Mouse (Mus musculus): Measurements from ENCODE around the gene Serpina10.

DNA sequence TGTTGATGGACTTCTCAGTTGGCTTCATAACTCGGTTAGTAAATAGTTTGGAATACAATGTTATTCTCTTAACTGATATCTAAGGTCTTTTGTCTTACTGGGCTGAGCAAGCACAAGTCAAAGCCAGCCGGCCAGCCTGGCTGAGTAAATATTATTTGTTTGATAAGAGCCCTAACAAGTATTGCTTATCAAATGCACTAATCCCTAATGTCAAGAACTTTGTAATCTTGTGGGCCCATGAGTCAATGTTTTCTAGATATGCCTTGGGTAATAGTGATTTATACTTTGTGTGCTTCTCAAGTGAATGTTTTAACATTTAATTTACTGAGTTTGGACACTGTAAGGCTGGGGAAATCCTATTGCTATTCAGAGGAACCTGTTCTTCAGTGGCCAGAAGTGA is 32.8 kb downstream of the Serpina10 start:
- TF ChIP-seq CTCF (IDR thresholded peaks at IDR 0.05; ENCODE audit: borderline replicate concordance, extremely low read depth, insufficient read depth, insufficient read length) (no peak), POLR2A (IDR thresholded peaks at IDR 0.05; ENCODE audit: borderline replicate concordance, extremely low read depth, insufficient read depth, insufficient read length, poor library complexity, severe bottlenecking) (no peak)

Measured in brain, embryonic 14.5 days (tissue).